Mouse (Mus musculus): ENCODE measurements around the gene Lrrn4cl.

DNA sequence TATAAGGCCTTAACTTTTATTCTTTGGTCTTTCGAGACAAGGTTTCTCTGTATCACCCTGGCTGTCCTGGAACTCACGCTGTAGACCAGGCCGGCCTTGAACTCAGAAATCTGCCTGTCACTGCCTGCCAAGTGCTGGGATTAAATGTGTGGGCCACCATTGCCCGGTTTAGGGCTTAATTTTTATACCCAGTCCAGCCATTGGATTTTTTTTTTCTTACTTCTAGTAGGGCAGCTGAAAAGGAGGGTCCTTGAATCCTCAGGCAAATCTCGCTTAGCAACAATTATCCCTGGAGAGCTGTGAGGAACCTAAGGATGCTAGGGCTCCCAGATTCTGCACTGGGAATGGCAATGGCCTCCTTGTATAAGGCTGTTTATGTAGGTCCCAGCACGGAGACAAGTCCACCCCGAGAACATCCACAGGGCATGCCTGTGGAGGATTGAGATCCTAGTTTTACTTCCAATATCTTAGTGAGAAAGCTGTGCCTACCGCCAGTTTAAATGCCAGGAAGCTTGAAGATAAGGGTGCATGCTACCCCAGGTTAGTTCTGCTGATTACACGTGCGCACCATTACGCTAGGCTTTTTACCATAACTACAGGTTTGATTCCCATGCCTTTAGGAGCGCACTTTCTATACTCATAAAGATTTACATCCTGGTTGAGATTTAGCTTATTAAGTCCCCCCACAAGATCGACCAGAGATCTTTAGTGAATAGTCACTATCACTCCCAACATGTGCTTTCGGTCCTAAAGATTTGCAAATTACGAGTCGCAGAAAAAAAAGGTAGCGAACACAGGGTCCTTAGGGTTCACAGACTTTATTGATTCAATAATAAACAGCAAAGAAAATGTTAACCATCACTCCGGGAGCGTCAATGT, 37.3 kb downstream of the Lrrn4cl start:
- TF ChIP-seq CTCF (IDR thresholded peaks at IDR 0.05; ENCODE audit: low read depth) (no peak), EP300 (IDR thresholded peaks at IDR 0.05; ENCODE audit: low read depth) (no peak)
